Mouse (Mus musculus) C2C12 (cell line): ENCODE results near the gene Rybp.

Source experiments
- CEBPB ChIP-seq: IDR thresholded peaks from one replicate; pipeline ENCODE4 v1.6.1; 2011; ENCODE audit warnings: low read depth, mild to moderate bottlenecking, control low read depth, moderate library complexity
- CTCF ChIP-seq: IDR thresholded peaks from one replicate; pipeline ENCODE4 v1.5.1; 2011; ENCODE audit not compliant: control insufficient read depth, insufficient read depth, insufficient read length
- FOSL1 ChIP-seq: IDR thresholded peaks from one replicate; pipeline ENCODE4 v1.8.0; 2011; ENCODE audit warnings: mild to moderate bottlenecking, low read length; ENCODE audit not compliant: poor library complexity, insufficient read depth, severe bottlenecking
- MAX ChIP-seq: IDR thresholded peaks from one replicate; pipeline ENCODE4 v1.6.1; 2011; ENCODE audit warnings: mild to moderate bottlenecking, control low read depth
- MYOD1 ChIP-seq: IDR thresholded peaks from one replicate; pipeline ENCODE4 v1.6.1; 2011; ENCODE audit warnings: low read depth; ENCODE audit not compliant: control insufficient read depth, insufficient read length
- USF1 ChIP-seq: IDR thresholded peaks from one replicate; pipeline ENCODE4 v1.6.1; 2011; ENCODE audit warnings: low read depth, mild to moderate bottlenecking, control low read depth, moderate library complexity

DNA sequence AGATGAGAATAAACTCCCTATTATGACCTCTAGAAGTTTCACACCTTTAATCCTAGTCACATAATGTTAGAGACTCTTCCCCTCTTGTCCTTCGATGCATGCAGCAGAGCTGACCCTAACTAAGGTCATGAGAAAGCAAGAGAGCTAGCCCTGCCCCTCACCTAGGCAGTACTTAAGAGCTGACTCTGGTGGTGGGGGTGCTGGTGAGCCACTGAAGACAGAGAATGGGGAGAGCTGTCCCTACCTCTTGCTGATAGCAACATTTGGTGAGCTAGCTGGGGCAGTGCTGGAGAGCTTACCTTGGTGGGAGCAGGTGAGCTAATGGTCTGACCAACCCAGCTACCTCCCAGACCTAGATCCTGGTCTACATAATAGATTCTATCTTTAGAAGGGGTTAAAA is 8.4 kb downstream of the Rybp start:
- TF ChIP-seq CTCF (no peak), USF1 (no peak), MAX (no peak), FOSL1 (no peak), MYOD1 (no peak), CEBPB (no peak)
